Mouse (Mus musculus) limb, embryonic 12.5 days (tissue): ENCODE measurements around the gene Gm4131. TPM values are rescaled to one million over a fixed set of nuclear protein-coding genes. Genes with fewer than 3 reads are reported as not detected.

Experiments used
- ATAC-seq: fragments of 200-750 bp; cut with Nextera tagmentation; 2 replicates; pipeline ENCODE4 v1.8.0; 2017; ENCODE audit warnings: low read depth, moderate TSS enrichment; ENCODE audit not compliant: insufficient number of reproducible peaks, insufficient read depth, low FRiP score, low TSS enrichment
- H3K27ac ChIP-seq: fragments of 300-500 bp; sonication (generic); 2 replicates; pipeline ENCODE4 v1.5.1; 2016; ENCODE audit warnings: mild to moderate bottlenecking, moderate library complexity
- H3K27me3 ChIP-seq: fragments of 300-500 bp; sonication (generic); 2 replicates; pipeline ENCODE4 v1.6.1; 2016; ENCODE audit warnings: mild to moderate bottlenecking, moderate library complexity
- H3K36me3 ChIP-seq: fragments of 300-500 bp; sonication (generic); 2 replicates; pipeline ENCODE4 v1.6.1; 2016; ENCODE audit warnings: mild to moderate bottlenecking, moderate library complexity
- H3K4me1 ChIP-seq: fragments of 300-500 bp; sonication (generic); replicated peaks from 2 replicates; pipeline ENCODE4 v1.6.1; 2016
- H3K4me2 ChIP-seq: fragments of 300-500 bp; sonication (generic); 2 replicates; pipeline ENCODE4 v1.6.1; 2016; ENCODE audit warnings: mild to moderate bottlenecking, moderate library complexity
- H3K4me3 ChIP-seq: fragments of 300-500 bp; sonication (generic); replicated peaks from 2 replicates; pipeline ENCODE4 v1.5.1; 2016; ENCODE audit warnings: mild to moderate bottlenecking
- H3K9ac ChIP-seq: fragments of 300-500 bp; sonication (generic); replicated peaks from 2 replicates; pipeline ENCODE4 v1.6.1; 2016; ENCODE audit warnings: mild to moderate bottlenecking, moderate library complexity
- H3K9me3 ChIP-seq: fragments of 300-500 bp; sonication (generic); 2 replicates; pipeline ENCODE4 v1.6.1; 2016; ENCODE audit warnings: mild to moderate bottlenecking, moderate library complexity
- WGBS: fragments of 180-500 bp; shearing (Covaris S2); methylation state at CpG from one replicate; pipeline ENCODE4 v1.1.7; 2016; 5-methylcytosine and 5-hydroxymethylcytosine counted together
- polyA plus RNA-seq: library from polyadenylated mRNA; unstranded; fragments of >200 nt; fragmentation: Nextera tagmentation; extraction: Ambion mirVana; gene quantifications from 2 replicates; pipeline ENCODE4 v1.2.1, GENCODE M21; 2016

Gene Gm4131
- polyA plus RNA-seq, 1 experiment from 2014 or later: not detected

GRCm38 (mm10) chr14:62457420-62458181 lies 109.1 kb downstream of the Gm4131 start:
- H3K4me1 ChIP-seq: no peaks in the 10 kb centered on the region
- H3K36me3 ChIP-seq: no peaks in the 10 kb centered on the region
- H3K9me3 ChIP-seq: no peaks in the 10 kb centered on the region
- ATAC-seq: no peak
- WGBS: 22% methylated on average over 22 of the region's 22 CpGs
- peaks cover 4% of the 10 kb centered on the region; the same call in 1 of the 2 replicates for H3K27me3 ChIP-seq
- no peak overlapping the region for H3K27ac ChIP-seq
- H3K4me3 ChIP-seq: no peak overlapping the region
- H3K9ac ChIP-seq: no peak overlapping the region
- peak overlapping the region; percentile 21; the same call in 1 of the 2 replicates for H3K4me2 ChIP-seq

GRCm38 (mm10) chr14:62456239-62456747 lies 110.4 kb downstream of the Gm4131 start, which contains the start of gene Gucy1b2:
Gucy1b2 (minus strand) TSS chr14:62456289.
- H3K9me3 ChIP-seq: no peaks in the 10 kb centered on the region
- no peaks in the 10 kb centered on the region for H3K4me1 ChIP-seq
- peaks cover 4% of the 10 kb centered on the region for H3K27me3 ChIP-seq
- no peaks in the 10 kb centered on the region for H3K36me3 ChIP-seq
- no peak for ATAC-seq
- H3K4me3 ChIP-seq: no peak within 1 kb of the TSS
- WGBS: 81% methylated on average over 9 of the region's 9 CpGs
- H3K27ac ChIP-seq: no peak within 1 kb of the TSS
- no peak within 1 kb of the TSS for H3K4me2 ChIP-seq
- H3K9ac ChIP-seq: no peak within 1 kb of the TSS

- no peaks in the 10 kb centered on the region for H3K9me3 ChIP-seq
- ATAC-seq: no peak
Measured at GRCm38 (mm10) chr14:62455570-62455879, 111.2 kb downstream of the Gm4131 start.

GRCm38 (mm10) chr14:62454760-62455569 lies 111.8 kb downstream of the Gm4131 start:
- no peak overlapping the region for H3K27ac ChIP-seq
- no peaks in the 10 kb centered on the region for H3K4me1 ChIP-seq
- no peak overlapping the region for H3K4me2 ChIP-seq
- H3K36me3 ChIP-seq: no peaks in the 10 kb centered on the region
- H3K27me3 ChIP-seq: peaks cover 4% of the 10 kb centered on the region
- ATAC-seq: no peak
- no peak overlapping the region for H3K4me3 ChIP-seq
- 60% methylated on average over 9 of the region's 9 CpGs for WGBS
- no peaks in the 10 kb centered on the region for H3K9me3 ChIP-seq
- no peak overlapping the region for H3K9ac ChIP-seq

More at GRCm38 (mm10) chr14:62455570-62455879, 111.2 kb downstream of the Gm4131 start:
- Histone ChIP-seq H3K4me2 (no peak overlapping the region), H3K9ac (no peak overlapping the region), H3K36me3 (no peaks in the 10 kb centered on the region), H3K4me1 (no peaks in the 10 kb centered on the region), H3K27ac (no peak overlapping the region), H3K4me3 (no peak overlapping the region), H3K27me3 (peaks cover 4% of the 10 kb centered on the region)
- 77% methylated on average over 5 of the region's 5 CpGs for WGBS

GRCm38 (mm10) chr14:62454136-62454535 lies 112.6 kb downstream of the Gm4131 start:
- H3K4me1 ChIP-seq: no peaks in the 10 kb centered on the region
- WGBS: 72% methylated on average over 3 of the region's 3 CpGs
- peaks cover 4% of the 10 kb centered on the region; the same call in 1 of the 2 replicates for H3K27me3 ChIP-seq
- H3K4me2 ChIP-seq: no peak overlapping the region
- H3K36me3 ChIP-seq: no peaks in the 10 kb centered on the region
- no peaks in the 10 kb centered on the region for H3K9me3 ChIP-seq
- no peak for ATAC-seq
- no peak overlapping the region for H3K9ac ChIP-seq
- H3K4me3 ChIP-seq: no peak overlapping the region
- H3K27ac ChIP-seq: no peak overlapping the region

- no peak overlapping the region for H3K4me2 ChIP-seq
- no peaks in the 10 kb centered on the region for H3K4me1 ChIP-seq
- H3K36me3 ChIP-seq: no peaks in the 10 kb centered on the region
- no peak overlapping the region for H3K27ac ChIP-seq
- 77% methylated on average over 11 of the region's 11 CpGs for WGBS
- H3K4me3 ChIP-seq: no peak overlapping the region
- no peaks in the 10 kb centered on the region for H3K9me3 ChIP-seq
- no peak overlapping the region for H3K9ac ChIP-seq
- no peak for ATAC-seq
- H3K27me3 ChIP-seq: peaks cover 4% of the 10 kb centered on the region; the same call in 1 of the 2 replicates
Measured at GRCm38 (mm10) chr14:62453276-62453675, 113.4 kb downstream of the Gm4131 start.

GRCm38 (mm10) chr14:62450706-62451105 lies 116.0 kb downstream of the Gm4131 start:
- H3K9ac ChIP-seq: no peak overlapping the region
- no peak overlapping the region for H3K4me2 ChIP-seq
- H3K4me3 ChIP-seq: no peak overlapping the region
- H3K9me3 ChIP-seq: no peaks in the 10 kb centered on the region
- ATAC-seq: no peak
- no peaks in the 10 kb centered on the region; the same call in 1 of the 2 replicates for H3K27me3 ChIP-seq
- H3K4me1 ChIP-seq: no peaks in the 10 kb centered on the region
- WGBS: 81% methylated on average over 1 of the region's 1 CpGs
- H3K27ac ChIP-seq: no peak overlapping the region
- no peaks in the 10 kb centered on the region for H3K36me3 ChIP-seq

- Histone ChIP-seq H3K4me2 (no peak overlapping the region), H3K9ac (no peak overlapping the region), H3K9me3 (no peaks in the 10 kb centered on the region), H3K27me3 (no peaks in the 10 kb centered on the region), H3K4me3 (no peak overlapping the region), H3K36me3 (no peaks in the 10 kb centered on the region), H3K4me1 (peaks cover 6% of the 10 kb centered on the region), H3K27ac (no peak overlapping the region)
- ATAC-seq: no peak
- 86% methylated on average over 3 of the region's 3 CpGs for WGBS
Measured at GRCm38 (mm10) chr14:62447214-62447548, 119.5 kb downstream of the Gm4131 start.

GRCm38 (mm10) chr14:62446385-62447213 lies 120.1 kb downstream of the Gm4131 start:
- Histone ChIP-seq H3K9ac (no peak overlapping the region), H3K4me3 (no peak overlapping the region), H3K4me1 (peaks cover 6% of the 10 kb centered on the region), H3K36me3 (no peaks in the 10 kb centered on the region), H3K4me2 (no peak overlapping the region), H3K9me3 (no peaks in the 10 kb centered on the region), H3K27me3 (no peaks in the 10 kb centered on the region), H3K27ac (no peak overlapping the region)
- ATAC-seq: no peak
- WGBS: 45% methylated on average over 7 of the region's 7 CpGs

GRCm38 (mm10) chr14:62443840-62444430 lies 122.8 kb downstream of the Gm4131 start:
- 0 out of 2 replicates have a peak overlapping the region, but pooled peaks have one; percentile 59 for H3K27ac ChIP-seq
- no peak overlapping the region for H3K4me2 ChIP-seq
- no peaks in the 10 kb centered on the region for H3K9me3 ChIP-seq
- H3K4me3 ChIP-seq: no peak overlapping the region
- WGBS: 33% methylated on average over 6 of the region's 6 CpGs
- H3K27me3 ChIP-seq: no peaks in the 10 kb centered on the region
- no peaks in the 10 kb centered on the region for H3K36me3 ChIP-seq
- H3K9ac ChIP-seq: no peak overlapping the region
- H3K4me1 ChIP-seq: peaks cover 6% of the 10 kb centered on the region
- no peak for ATAC-seq
